Mouse (Mus musculus) limb, embryonic 14.5 days (tissue): ENCODE measurements around the gene Asb18. TPM values are rescaled to one million over a fixed set of nuclear protein-coding genes. Genes with fewer than 3 reads are reported as not detected.
A peak's percentile ranks its signal among the peaks of the same experiment; 100 is the strongest.

Experiments
- ATAC-seq: fragments of 200-750 bp; cut with Nextera tagmentation; 2 replicates; pipeline ENCODE4 v1.8.0; 2017; ENCODE audit warnings: low read depth, moderate number of reproducible peaks, moderate TSS enrichment; ENCODE audit not compliant: low FRiP score
- DNase-seq: peaks from one replicate; pipeline ENCODE4 v3.0.0-alpha.2; 2015; ENCODE audit warnings: low spot score
- H3K27ac ChIP-seq: fragments of 300-500 bp; sonication (generic); replicated peaks from 2 replicates; pipeline ENCODE4 v1.5.1; 2014; ENCODE audit warnings: low read depth, mild to moderate bottlenecking, low read length, moderate library complexity, mixed read lengths
- H3K27me3 ChIP-seq: fragments of 300-500 bp; sonication (generic); 2 replicates; pipeline ENCODE4 v1.6.1; 2014; ENCODE audit warnings: low read length, mixed read lengths; ENCODE audit not compliant: control insufficient read depth, insufficient read depth
- H3K36me3 ChIP-seq: fragments of 300-500 bp; sonication (generic); 2 replicates; pipeline ENCODE4 v1.6.1; 2014; ENCODE audit warnings: mild to moderate bottlenecking, low read length, moderate library complexity, mixed read lengths; ENCODE audit not compliant: control insufficient read depth, insufficient read depth
- H3K4me1 ChIP-seq: fragments of 300-500 bp; sonication (generic); 2 replicates; pipeline ENCODE4 v1.6.1; 2014; ENCODE audit warnings: antibody characterized with exemption, low read length, mixed read lengths; ENCODE audit not compliant: control insufficient read depth, insufficient read depth
- H3K4me2 ChIP-seq: fragments of 300-500 bp; sonication (generic); replicated peaks from 2 replicates; pipeline ENCODE4 v1.6.1; 2014; ENCODE audit warnings: low read depth, mild to moderate bottlenecking, low read length, moderate library complexity; ENCODE audit not compliant: severe bottlenecking
- H3K4me3 ChIP-seq: fragments of 300-500 bp; sonication (generic); replicated peaks from 2 replicates; pipeline ENCODE4 v1.5.1; 2014; ENCODE audit warnings: low read length
- H3K9ac ChIP-seq: fragments of 300-500 bp; sonication (generic); 2 replicates; pipeline ENCODE4 v1.6.1; 2014; ENCODE audit warnings: mild to moderate bottlenecking, low read depth, low read length, moderate library complexity; ENCODE audit not compliant: severe bottlenecking
- H3K9me3 ChIP-seq: fragments of 300-500 bp; sonication (generic); 2 replicates; pipeline ENCODE4 v1.6.1; 2016; ENCODE audit warnings: low read length; ENCODE audit not compliant: control insufficient read depth
- POLR2A ChIP-seq: fragments of 200-500 bp; IDR thresholded peaks from 2 replicates; pipeline ENCODE4 v1.8.0; 2012; ENCODE audit warnings: inconsistent platforms, mild to moderate bottlenecking, moderate library complexity, borderline replicate concordance; ENCODE audit not compliant: insufficient read depth, insufficient read length; ENCODE audit errors: extremely low read depth
- WGBS: fragments of 180-500 bp; shearing (Covaris S2); extraction: QIAGEN DNeasy Blood & Tissue Kit; methylation state at CpG from one replicate; pipeline ENCODE4 v1.1.7; 2014; 5-methylcytosine and 5-hydroxymethylcytosine counted together
- polyA plus RNA-seq, 2 experiments: library from polyadenylated mRNA; depleted of rRNA in 1 of 2; stranded (reverse) in 1 of 2; unstranded in 1 of 2; fragments of >200 nt; fragmentation: Nextera tagmentation in 1 of 2; extraction: Ambion mirVana in 1 of 2; gene quantifications; 2 replicates each; pipeline versions ENCODE4 v1.2.1 to v1.2.3; 2012 to 2014

Gene Asb18
- polyA plus RNA-seq, 2 experiments: 0.06 to 0.38 TPM

GRCm38 (mm10) chr1:89929181-89929580 lies 85.3 kb downstream of the Asb18 start:
- Histone ChIP-seq H3K9ac (no peak overlapping the region), H3K4me3 (peak overlapping the region; percentile 19; the same call in 1 of the 2 replicates), H3K27me3 (peaks cover 100% of the 10 kb centered on the region), H3K27ac (no peak overlapping the region), H3K9me3 (no peaks in the 10 kb centered on the region), H3K4me1 (peaks cover 23% of the 10 kb centered on the region), H3K4me2 (0 out of 2 replicates have a peak overlapping the region, but pooled peaks have one; percentile 19), H3K36me3 (no peaks in the 10 kb centered on the region)
- no peak for DNase-seq
- no peak for TF ChIP-seq POLR2A
- WGBS: 5% methylated on average over 6 of the region's 6 CpGs
- ATAC-seq: no peak

GRCm38 (mm10) chr1:89928676-89929075 lies 85.8 kb downstream of the Asb18 start:
- Histone ChIP-seq H3K27ac (no peak overlapping the region), H3K27me3 (peaks cover 100% of the 10 kb centered on the region), H3K9ac (no peak overlapping the region), H3K4me1 (peaks cover 22% of the 10 kb centered on the region), H3K4me3 (peak overlapping the region; percentile 19), H3K36me3 (no peaks in the 10 kb centered on the region), H3K4me2 (peak overlapping the region; percentile 19; the same call in 1 of the 2 replicates), H3K9me3 (no peaks in the 10 kb centered on the region)
- no peak for TF ChIP-seq POLR2A
- 5% methylated on average over 25 of the region's 25 CpGs for WGBS
- no peak for DNase-seq
- no peak for ATAC-seq

DNA sequence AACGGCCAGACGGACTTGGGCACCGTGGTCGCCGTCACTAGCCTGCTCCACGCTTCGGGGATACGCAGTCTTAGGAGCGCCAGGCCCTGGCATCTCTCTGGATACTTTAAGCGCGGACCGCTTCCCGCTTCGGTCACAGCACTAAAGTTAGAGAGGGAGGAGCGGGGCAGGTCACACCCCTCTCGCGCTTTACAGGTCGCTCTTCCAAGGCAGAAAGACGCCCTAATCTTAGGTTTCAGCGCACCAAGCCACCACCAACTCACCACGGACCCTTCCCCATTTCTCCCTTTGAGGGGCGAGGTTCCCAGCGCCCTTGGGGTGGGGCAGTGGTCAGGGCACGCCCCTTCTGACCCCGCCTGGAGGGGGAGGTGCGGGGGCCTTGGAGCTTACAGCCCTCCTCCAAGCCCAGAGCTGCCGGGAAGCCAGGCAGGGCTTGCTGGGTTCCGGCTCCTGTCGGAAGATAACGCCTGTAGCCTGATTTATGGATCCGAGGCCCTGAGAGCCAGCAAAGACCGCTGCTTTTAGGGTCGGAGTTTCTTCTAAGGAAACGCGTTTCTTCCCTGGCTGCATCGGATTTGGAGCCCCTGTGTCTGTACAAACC lies 87.3 kb downstream of the Asb18 start:
- Histone ChIP-seq H3K27ac (no peak overlapping the region), H3K27me3 (peaks cover 100% of the 10 kb centered on the region), H3K4me2 (peak overlapping the region; percentile 39), H3K4me3 (peak overlapping the region; percentile 24), H3K36me3 (no peaks in the 10 kb centered on the region), H3K9ac (no peak overlapping the region), H3K4me1 (peaks cover 28% of the 10 kb centered on the region), H3K9me3 (no peaks in the 10 kb centered on the region)
- WGBS: 2% methylated on average over 35 of the region's 36 CpGs
- no peak for ATAC-seq
- no peak for TF ChIP-seq POLR2A
- DNase-seq: no peak

DNA sequence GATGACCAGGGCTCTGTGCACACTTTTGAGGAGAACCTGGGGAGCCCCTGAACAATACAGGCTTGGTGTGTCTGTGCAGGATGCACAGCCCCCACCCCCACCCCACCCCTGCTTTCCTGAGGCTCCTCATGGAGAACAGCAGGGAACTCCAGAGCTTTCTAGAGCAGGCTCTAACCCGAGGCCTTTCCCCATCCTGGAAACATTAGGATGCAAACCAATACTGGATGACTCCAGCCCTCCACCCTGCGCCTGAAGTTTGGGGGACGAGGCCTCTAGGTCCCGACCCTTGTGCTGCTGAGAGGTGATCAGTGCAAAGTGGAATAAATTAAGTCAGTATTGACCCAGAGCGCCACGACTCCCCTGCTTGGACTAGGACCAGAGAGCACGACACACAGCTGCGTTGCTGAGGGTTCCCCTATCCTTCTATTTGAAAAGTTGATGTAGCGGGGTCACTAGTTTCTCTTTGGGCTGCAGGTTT lies 87.8 kb downstream of the Asb18 start:
- Histone ChIP-seq H3K27ac (no peak overlapping the region), H3K4me2 (no peak overlapping the region; the same call in 1 of the 2 replicates), H3K27me3 (peaks cover 100% of the 10 kb centered on the region), H3K4me1 (peaks cover 28% of the 10 kb centered on the region), H3K36me3 (no peaks in the 10 kb centered on the region), H3K4me3 (peak overlapping the region; percentile 24), H3K9me3 (no peaks in the 10 kb centered on the region), H3K9ac (no peak overlapping the region)
- DNase-seq: no peak
- no peak for TF ChIP-seq POLR2A
- WGBS: 23% methylated on average over 9 of the region's 9 CpGs
- ATAC-seq: no peak

DNA sequence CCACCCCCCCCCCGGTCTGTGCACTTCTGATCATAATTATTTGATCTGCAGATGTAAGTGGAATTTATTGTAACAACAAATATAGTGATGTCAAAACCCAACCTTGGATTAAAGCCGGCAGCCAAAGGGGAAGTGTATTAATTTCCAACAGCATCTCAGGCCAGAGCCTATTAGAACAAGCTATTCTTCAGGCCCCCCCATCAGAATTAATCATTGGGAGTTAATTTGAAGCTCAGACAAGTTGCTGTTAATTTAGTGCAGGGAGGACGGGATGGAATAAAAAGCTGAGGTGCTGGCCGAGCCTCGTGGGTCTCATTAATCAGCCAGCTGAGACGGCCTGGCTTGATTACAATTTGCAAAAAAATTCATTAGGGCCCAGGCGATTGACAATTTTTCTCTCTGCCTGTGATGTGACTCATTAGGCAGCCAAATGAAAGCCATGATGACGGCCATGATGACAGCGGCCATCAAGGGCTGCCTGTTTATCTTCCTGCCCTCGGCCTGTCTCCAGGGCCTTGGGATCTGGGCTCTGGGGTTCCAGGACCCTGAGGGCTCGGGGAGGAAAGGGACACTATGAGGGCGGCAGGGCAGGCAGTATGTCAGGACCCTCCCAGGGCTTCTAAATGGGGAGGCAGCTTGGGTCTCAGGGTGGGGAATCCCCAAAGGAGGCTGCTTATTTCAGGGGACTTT lies 88.8 kb downstream of the Asb18 start:
- DNase-seq (no peak), ATAC-seq (no peak)
- H3K9ac ChIP-seq: no peak overlapping the region
- H3K9me3 ChIP-seq: no peaks in the 10 kb centered on the region
- peaks cover 20% of the 10 kb centered on the region for H3K4me1 ChIP-seq
- TF ChIP-seq POLR2A: no peak
- no peak overlapping the region for H3K4me3 ChIP-seq
- 22% methylated on average over 11 of the region's 12 CpGs for WGBS
- no peak overlapping the region for H3K4me2 ChIP-seq
- H3K27ac ChIP-seq: no peak overlapping the region
- H3K36me3 ChIP-seq: no peaks in the 10 kb centered on the region
- peaks cover 100% of the 10 kb centered on the region for H3K27me3 ChIP-seq
